Mouse (Mus musculus): ENCODE measurements around the gene Gif.

Gene Gif

DNA sequence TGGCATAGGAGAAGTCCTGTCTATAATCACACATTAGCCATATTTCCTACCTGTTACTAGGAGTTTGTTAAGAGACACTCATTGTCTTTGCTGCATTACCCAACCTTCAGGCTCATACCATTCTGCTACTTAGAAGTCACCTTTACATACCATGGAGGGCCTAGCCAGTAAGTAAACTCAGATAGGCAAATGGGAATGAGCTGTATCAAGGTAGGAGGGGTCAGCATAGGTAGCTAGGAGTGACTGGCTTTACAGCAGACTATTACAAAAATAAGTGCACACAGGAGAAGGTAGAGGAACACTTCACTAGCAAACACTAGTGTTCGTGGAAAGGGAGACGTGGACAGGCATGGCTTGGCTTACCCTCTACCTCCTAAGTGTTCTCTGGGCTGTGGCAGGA, at the start of gene Gif:
Gene Gif, plus strand, starts transcription at position 257 of the 400 bp plus-strand sequence.
- DNase-seq (ENCODE audit: low read depth, low spot score), result no peak

DNA sequence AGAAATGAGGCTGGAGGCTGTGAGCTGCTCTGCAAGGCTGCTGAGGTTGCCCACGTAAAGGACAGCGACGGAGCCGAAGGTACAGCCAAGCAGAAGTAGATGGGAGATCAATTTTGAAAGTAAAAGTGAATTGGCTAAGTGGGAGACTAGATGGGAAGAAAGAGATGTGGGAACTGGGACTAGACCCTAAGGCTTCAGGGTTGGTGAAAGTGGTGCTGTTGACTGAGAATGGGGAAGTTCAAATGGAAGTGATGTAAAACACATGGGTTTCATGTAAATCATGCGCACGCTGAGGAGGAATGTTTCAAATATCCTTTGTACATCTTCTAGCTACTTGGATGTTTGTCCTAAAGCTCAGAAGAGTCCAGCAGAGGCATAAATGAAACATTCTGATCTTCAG, 49.0 kb upstream of the Gif start:
- no peak for DNase-seq (ENCODE audit: low read depth, low spot score)

DNA sequence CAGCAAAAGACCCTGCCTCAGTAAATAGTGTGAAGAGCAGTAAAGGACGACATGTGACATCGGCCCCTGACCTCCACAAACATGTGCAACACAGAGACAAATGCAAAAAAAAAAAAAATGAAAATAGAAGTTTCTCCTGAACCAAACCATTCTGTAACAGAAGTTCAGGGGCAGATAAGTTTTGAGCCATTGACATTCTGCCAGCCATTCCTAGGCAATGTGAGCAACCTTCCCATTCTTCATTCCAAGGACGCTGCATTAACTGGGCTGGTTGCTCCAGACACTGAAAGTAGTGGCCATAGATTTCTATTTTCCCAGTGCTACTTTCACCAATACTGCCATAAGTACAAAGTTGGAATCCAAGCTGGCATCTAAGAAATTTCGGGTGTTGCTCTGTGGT, 34.9 kb upstream of the Gif start:
- DNase-seq (ENCODE audit: low read depth, low spot score), result no peak

DNA sequence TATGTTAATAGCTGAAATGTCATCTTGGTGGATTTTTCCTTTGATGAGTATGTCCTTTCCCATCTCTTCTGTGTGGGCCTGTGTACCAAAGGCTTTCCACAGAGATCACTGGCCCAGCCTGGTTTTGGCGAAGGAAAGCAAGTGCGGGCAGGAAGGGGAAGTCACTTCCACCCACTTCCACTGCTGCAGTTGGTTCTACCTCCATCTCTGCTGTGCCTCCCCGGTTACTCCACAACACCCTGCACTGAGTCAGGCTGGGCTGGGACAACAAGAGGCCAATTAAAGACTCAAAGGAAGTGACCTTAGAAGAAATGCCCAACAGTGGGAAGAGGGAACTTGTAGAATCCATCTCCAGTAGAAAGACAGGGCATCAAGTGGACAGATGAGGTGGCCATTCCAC, 27.3 kb upstream of the Gif start:
- no peak for DNase-seq (ENCODE audit: low read depth, low spot score)

DNA sequence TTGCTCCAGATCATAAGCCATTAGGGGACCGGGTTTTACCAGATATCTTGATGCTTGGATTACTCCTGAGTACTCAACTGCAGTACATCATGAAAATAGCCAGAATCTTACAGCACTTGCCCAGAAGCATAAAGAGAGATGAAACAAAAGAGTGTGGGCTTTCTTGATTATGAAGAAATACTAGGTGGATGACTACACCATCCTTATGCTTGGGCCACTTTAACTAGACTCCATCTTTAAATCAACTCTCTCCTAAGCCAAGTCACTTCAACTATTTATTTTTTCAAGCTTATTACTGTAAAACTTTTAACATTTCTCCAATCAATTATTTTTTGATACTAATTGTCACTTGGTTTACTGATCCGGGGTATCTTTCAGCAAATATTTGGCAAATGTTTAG, 23.5 kb upstream of the Gif start:
- no peak for DNase-seq (ENCODE audit: low read depth, low spot score)

DNA sequence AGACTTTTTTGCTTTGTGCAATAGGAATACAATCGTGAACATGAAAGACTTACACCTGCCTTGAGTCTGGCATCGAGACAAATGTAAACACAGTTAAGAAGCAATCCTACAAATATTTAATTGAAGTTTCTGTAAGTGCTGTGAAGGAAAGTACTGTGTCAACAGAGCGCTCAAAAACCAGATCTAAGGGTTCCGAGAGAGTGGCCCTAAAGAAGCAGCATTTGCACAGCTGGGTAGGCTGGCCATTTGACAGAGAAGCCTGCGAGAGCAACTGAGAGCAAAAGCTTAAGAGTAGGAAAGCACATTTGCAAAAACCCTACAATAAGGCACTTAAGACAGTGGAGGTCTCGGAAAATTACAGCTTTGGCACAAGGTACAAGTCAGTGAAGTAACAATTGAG, 23.1 kb upstream of the Gif start:
- no peak for DNase-seq (ENCODE audit: low read depth, low spot score)

DNA sequence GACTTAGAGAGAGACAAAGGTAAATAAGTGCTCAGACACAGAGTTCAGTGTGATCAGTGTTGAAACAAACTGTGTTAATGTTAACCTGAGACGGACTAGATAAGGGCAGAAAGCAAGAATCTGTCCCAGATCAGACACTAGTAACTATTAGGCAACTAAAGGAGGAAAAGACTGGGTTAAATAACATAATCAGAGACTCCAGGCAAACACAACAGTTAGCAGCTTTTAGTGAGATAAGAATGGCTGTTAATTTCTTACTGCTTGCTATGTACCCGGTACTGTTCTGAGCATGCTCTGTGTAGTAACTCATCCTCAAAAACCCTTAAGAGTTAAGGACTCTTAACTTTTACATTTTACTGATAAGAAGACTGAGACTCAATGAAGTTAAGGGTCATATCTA, 21.4 kb upstream of the Gif start:
- DNase-seq (ENCODE audit: low read depth, low spot score), result no peak

DNA sequence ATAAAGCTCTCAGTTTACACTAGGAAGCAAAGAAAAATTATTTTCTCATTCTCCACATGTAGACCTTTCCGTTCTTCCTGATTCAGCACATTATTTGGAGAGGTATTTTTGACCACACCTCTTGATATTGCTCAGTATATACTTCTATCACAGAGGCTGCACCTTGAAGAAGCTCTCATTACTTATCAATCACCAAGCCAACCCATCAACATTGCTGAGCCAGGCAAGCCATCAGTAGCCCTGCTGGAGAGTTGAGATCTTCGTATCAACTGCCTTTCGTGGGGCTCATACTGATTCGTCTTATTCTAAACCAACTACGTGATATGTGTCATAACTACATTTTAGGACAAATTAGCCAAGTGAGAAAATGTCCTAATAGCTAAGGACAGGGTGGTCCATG, 20.1 kb upstream of the Gif start:
- no peak for DNase-seq (ENCODE audit: low read depth, low spot score)

DNA sequence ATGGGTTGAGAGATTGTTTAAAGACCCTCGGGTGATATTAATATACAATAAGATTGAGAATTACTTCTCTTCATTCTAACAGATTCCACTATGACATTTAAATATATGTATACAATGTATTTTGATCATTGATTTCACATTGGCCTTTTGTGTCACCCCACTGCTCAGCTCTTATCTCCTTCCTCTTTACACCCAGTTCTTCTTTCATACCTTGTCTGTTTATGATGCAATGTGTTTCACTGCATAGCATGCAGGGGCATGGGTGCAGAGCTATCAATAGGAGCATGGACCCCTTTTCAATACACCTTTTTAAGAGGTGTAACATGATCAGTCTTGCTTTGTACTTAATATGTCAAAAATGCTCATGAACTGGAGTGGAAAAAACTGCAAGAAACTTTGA, 17.1 kb upstream of the Gif start:
- no peak for DNase-seq (ENCODE audit: low read depth, low spot score)

DNA sequence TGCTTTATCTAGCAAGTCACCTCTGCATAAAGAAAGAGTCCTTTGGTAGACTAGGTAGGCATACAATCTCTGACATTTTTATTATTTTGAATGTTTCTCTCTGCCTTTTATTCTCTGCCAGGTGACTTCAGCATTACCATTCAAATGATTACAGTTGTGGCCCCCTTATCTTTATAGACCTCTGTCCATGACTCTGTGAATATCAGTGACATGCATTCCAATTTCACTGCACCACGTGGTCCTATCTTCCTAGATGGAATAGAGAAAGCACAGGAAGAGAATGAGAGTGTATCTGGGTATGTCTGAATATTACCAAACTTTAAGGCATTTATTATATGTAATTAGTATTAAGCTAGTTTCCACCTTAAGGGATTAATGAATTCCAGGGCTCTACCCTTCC, 10.9 kb upstream of the Gif start:
- no peak for DNase-seq (ENCODE audit: low read depth, low spot score)

DNA sequence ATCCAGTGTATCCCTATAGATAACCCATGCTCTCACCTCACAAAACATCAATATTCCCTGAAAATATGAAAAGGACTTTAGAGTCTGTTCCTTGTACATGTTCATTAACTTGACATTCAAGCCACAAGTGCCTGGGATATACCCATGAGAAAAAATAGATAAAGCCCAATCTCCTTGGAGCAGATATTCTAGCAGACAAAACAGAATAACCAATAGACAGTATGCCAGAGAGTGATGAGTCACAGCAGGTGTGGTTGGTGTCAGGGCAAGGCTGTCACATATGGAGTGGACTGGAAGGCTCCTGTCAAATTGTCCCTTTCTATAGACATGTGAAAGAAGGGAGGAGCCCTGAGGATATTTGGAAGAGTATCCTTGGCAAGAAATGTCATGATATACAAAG, 1.7 kb upstream of the Gif start:
- DNase-seq (ENCODE audit: low read depth, low spot score), result no peak

DNA sequence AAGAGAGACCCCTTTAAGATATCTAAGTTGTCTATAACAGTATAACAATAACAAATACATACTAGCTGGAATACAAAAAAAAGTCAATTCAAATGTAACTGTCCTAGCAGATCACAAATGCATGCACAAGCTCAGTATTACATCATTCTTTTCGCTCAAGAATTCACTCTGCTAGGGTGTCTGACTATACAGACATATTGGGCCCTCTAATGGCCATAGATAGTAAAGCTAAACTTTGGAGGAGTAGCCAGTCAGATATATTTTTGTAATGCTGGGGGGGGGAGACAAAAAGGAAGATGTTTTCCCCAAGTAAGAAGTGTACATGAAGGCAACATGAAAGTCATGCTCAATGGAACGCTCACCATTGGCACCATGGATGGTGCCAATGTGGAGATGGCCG, 17.7 kb downstream of the Gif start:
- DNase-seq (ENCODE audit: low read depth, low spot score), result no peak

DNA sequence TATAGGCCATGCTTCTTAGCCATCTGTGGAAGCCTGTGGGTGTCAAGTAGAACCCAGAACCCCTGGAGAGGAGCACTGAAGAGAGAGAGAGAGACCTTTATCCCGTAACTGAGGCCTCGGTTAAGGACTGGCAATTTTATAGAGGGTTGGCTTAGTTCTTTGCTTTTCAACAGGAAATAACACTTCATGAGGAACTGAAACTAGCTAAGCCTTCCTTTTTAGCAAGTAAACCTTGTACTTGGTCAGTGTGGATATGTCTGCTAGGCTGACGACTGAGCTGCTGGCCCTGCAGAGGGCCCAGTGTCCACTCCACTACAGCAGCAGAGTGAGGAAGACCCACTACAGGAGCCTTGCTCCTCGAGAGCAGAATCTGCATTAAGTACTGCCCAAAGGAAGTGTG, 19.1 kb downstream of the Gif start:
- no peak for DNase-seq (ENCODE audit: low read depth, low spot score)

DNA sequence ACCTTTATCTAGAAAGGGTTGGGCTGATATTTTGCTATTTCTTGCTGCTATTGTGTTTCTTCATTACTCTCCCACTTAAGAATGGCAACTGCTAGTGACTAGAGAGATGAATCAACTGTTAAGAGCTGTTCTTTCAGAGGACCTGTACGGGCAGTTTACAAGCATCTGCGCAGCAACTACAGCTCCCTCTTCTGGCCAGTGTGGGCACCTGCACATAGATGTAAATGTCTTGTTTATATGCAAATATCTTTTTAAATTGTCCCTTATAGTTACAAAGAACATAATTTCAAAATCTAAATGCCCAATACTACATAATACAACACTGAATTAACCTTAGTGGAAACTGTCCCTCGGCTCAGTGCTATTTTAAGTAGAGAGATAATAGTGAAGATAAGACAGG, 20.8 kb downstream of the Gif start:
- DNase-seq (ENCODE audit: low read depth, low spot score), result no peak

DNA sequence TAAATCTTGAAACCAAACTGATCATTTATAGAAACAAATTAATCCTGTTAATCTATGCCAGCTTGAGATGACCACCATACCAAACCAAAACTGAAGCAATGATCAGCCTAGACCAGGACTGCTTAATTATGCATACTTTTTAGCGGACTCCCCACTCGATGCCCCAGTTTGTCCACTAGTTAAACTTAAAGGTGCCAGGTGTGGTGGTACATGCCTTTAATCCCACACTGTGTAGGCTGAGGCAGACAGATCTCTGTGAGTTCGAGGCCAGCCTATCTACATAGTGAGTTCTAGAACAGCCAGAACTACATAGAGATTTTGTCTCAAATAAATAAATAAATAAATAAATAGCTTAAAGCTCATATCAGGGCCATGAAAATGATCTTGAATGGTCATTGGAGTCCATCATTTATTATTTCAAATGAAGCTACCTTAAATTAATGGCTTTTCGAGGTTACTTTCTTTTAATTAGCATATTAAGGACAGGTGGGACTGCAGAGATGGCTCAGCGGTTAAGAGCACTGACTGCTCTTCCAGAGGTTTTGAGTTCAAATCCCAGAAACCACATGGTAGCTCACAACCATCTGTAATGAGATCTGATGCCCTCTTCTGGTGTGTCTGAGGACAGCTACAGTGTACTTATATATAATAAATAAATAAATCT, 22.0 kb downstream of the Gif start:
- DNase-seq (ENCODE audit: low read depth, low spot score), result no peak

DNA sequence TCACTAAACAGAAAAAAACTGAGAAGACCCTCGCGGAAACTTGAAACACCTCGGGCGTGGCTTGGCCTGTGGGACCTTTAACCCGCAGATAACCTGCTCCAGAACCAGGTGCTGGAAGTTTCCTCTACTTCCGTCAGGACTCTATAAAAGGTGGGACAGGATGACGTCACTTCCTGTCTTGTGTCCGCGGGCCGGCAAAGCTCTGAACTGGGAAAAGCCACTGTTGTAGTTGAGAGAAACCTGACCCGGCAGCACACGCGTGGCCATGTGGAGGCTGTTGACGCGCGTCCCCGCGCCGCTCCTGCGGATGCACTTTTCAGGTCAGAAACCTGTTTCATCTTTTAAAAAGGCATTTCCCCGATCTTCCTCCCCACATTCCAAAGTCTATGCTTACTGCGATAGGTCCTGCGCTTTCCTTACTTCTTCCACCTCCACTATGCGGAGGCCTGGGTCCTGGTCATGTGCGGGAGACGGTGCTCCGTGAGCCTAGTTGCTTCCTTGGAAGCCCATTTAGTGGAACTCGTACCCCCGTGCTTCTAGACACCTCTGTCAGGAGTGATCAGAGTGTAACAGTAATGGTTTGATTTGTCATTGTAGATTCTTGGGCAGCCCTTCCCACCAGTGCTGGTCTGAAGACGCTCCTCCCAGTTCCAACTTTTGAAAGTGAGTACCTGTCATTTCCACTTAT, 23.0 kb downstream of the Gif start, which contains the start of gene Mrpl16:
Gene Mrpl16, plus strand, starts transcription at position 187 of the 688 bp plus-strand sequence.
- peak; percentile 75 for DNase-seq (ENCODE audit: low read depth, low spot score)

DNA sequence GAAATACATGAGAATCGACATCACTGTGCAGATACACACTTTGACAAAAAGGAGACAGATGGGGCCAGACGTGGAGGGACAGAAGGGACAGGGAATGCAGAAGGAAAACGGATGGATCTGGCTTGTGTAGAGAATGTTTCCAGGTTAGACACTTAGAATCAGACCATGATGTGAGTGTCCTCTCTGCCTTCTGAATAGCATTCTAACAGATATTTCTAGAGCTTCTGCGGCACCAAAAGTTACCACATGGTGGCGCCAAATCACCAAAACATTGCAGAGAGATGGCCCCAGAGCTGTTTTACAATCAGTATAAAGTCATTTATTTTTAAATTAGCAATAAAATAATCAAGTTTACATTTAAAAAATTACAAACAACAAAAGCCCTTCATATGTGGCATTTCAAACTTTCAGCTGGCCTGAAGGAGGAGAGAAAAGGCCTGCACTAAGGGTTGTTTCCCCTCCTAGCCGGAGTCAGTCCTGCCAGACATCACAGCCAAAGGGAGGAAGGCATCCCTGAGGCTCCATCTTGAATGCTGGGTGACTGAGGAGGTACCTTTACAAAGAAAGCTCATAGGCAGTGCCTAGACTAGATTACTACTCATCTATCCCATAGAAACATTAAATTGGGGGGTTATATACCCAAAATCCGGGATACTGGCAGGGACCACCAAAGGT, 30.0 kb downstream of the Gif start:
- no peak for DNase-seq (ENCODE audit: low read depth, low spot score)

DNA sequence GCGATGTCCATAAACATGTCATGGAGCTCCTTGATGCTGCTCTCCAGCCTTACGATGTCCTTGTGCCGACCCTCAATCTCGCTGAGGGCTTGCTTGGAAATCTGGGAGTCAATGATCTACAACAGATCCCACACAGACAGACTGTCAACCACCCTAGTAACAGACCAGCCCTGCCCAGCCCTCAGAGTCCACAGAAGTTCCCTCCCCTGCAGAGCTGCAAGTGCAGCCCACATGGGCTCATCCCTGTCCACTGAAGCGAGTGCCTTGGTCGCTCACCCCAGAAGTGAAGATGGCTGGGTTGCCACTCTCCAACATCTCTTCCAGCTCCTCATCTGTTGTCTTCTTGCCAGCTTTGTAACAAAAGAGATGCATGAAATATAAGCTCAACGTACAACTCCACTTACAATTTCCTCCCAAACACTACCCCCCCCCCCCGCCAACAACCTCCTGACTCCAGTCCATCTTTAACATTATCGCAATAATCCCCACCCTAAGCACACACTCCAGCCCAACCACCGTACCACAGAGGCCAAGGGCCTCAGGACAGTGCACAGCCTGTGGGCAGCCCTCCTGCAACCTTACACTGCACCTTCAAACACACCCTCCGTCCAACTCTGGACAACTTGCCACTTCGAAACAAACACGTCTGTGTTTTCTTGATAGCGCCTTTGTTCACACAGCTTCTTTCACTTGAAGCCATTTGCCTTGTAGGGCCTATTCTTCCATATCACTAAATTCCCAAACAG, 38.2 kb downstream of the Gif start:
- no peak for DNase-seq (ENCODE audit: low read depth, low spot score)

DNA sequence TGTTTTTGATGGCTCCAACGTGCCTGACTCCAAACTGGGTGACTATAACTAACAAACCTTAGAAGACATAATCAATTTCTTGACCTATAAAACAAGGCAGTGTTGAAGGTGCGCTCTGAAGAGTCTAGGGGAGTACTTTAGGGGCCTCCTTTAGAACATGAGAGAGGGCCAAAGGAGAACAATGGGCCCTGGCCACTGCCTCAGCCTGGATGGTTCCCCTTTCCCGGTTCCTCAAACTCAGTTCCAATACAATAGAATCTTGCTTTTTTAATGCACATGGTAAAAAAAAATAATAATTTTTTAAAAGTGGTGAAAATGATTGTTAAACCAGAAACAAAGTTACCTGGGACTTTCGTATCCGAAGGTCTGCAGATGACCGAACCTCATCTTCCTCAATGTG, 40.5 kb downstream of the Gif start:
- DNase-seq (ENCODE audit: low read depth, low spot score), result no peak

DNA sequence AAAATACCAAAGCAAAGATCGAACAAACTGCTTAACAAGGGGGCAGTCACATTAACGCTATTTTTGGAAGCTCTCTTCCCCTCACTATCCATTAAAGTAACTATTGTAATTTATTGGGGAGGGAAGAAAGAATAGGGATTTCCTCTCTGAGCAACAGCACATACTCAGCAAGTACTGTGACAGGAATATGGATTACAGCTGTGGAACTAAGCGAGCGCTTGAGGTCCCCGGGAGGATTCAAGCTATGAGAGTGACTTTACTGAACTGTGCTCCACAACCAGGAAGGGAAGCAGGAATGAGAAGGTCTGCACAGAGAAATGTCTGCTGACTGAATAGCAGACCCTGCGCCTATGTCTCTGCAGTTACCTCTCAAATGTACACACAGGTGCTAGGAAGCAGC, 41.5 kb downstream of the Gif start:
- DNase-seq (ENCODE audit: low read depth, low spot score), result no peak

DNA sequence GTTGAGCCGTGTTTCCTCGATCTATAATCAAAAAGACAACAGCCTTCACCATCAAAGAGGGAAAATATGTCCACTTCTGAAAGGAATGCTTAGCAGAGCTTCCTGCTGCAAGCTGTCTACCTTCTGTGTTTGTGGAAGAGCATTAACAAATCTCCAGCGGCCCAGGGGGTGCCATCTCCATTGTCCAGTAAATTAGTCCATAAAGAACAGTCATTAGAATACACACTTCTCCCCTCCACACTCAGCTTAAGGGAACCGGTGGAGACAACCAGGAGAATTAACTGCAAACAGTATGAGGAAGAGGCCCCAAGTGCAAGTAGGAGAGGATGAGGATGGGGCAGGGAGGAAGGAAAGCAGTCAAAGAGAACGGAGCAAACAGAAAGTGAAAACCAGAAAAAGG, 44.5 kb downstream of the Gif start:
- DNase-seq (ENCODE audit: low read depth, low spot score), result no peak

DNA sequence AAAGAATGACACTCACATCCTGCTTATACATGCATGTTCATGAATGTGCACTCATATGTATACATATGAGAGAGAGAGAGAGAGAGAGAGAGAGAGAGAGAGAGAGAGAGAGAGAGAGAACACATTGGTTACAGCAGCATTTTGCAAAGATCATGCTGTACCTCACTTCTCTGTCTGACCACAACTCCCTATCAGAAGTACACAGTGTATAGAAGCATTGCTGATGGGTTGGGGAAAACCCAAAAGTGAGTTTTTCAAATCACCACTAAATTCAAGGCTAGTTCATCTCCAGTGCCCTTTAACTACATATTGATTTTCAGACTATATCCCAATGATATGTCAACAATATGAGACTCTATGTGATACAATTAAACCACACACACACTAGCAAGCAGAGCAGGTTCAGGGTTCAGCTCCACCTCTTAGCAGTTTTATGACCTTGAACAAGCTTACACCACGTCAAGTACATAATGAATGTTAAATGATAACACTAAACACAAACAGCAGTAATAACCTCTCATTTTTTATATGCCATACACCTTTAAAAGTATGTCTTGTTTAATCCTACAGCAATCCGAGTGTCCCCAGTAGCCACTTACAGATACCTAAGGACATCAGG, 46.5 kb downstream of the Gif start:
- DNase-seq (ENCODE audit: low read depth, low spot score), result no peak
